Mouse (Mus musculus): ENCODE measurements around the gene Nt5dc2.

- no peak for TF ChIP-seq POLR2A (IDR thresholded peaks at IDR 0.05; ENCODE audit: borderline replicate concordance, insufficient read depth, low read length)
- no peak for TF ChIP-seq CTCF (IDR thresholded peaks at IDR 0.05; ENCODE audit: borderline replicate concordance, insufficient read depth, low read depth, low read length)
Measured at GRCm38 (mm10) chr14:31186656-31187055, 55.8 kb downstream of the Nt5dc2 start.

Data from cerebellum, adult 2 months (tissue).